Mouse (Mus musculus) left cerebral cortex, adult 6 months (tissue): Measurements from ENCODE around the gene 1700102P08Rik. TPM values are rescaled to one million over a fixed set of nuclear protein-coding genes. Genes with fewer than 3 reads are reported as not detected.

Source experiments
- long read RNA-seq, 2 experiments: library from polyadenylated mRNA; unstranded; transcript quantifications; one replicate each; pipeline ENCODE4 v2.0.0; 2019 to 2020
- polyA plus RNA-seq: library from polyadenylated mRNA; unstranded; fragments of <200 nt; fragmentation: Nextera tagmentation; gene quantifications from 2 replicates; pipeline ENCODE4 v1.2.3, GENCODE M21; 2021

The 1700102P08Rik gene
- polyA plus RNA-seq = 0.23 and 0.31 TPM in 2 replicates
- long read RNA-seq, experiment 1, partial matches to known transcripts = 0 of 1 reads
- long read RNA-seq, experiment 1, other reads (novel, unspliced or antisense) = 1 of 1 reads
- long read RNA-seq, experiment 2, partial matches to known transcripts = 1 of 1 reads
- long read RNA-seq, experiment 2, other reads (novel, unspliced or antisense) = 0 of 1 reads

DNA sequence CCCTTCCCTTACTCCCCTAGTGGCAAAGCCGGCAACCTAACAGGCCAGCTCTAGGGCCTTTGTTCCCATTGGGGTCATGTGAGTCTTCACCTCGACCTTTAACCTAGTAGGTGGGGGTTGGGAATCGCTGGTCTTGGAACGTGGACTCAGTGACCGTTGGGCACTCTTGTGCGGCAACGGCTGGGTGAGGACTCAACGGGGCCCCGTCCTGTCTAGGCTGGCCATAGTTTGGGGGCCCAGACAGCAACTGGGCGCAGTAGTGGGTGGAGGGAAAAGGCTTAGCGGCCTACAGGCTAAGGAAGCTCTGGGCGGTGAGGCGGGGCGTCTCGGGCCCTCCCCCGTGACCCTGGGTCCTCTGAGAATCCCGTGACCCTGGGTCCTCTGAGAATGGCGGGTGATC, at the start of gene 1700102P08Rik:
Gene 1700102P08Rik (plus strand): TSS at position 130 of the 400 bp plus-strand sequence.

DNA sequence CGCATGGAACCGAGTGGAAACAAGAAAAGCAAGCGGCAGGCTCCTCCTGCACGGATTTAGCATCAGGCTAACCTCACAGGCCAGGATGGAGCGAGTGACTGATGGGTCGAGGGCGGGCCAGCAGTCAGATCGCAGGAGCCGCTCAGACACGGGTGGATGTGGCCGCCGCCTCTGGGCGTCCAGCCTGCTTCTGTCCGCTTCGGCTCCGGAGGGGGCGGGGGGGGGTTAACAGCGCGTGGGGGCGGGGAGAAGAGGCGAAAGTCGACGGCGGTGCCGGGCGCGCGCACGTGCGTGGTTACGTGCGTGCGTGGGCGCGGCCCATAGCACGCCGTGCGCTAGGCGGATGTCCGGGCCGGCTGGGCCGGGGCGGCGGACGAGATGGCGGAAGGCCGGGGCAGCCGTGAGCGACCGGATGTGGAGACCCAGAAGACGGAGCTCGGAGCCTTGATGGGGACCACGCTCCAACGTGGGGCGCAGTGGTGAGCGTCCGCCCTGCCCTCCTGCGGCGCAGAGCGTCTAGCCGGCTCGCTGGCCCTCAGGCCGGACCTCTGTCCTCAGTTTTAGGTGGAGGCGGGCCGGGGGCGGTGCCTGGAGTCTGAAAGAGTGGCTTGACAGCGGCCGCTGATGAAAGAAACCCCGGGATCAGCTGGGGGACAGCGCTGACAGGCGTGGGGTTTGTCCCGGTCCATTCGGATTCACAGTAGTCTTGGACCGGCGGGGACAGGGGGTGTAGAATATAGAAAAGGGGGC, 44.9 kb upstream of the 1700102P08Rik start, which contains the start of gene Usp4:
Gene Usp4 (plus strand): TSS at position 314 of the 750 bp plus-strand sequence.

DNA sequence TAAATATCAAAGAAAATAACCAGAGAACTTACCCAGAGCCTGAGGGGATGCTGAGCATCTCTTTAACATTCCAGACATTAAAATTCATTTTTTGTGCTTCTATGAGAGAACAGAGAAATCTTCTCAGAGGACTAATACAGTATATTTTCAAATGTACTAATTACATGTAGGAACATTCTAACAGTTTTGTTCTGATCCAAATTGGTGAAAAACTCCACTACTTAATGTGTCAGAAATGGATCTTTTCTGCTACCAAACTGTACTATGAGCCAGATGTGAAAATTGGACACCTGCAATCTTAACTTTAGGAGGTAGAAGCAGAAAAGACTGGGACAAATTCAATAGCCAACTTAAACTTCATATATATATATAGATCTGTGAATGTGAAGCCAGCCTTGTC, 35.8 kb downstream of the 1700102P08Rik start, which contains the start of gene Ccdc36:
Gene Ccdc36 (minus strand): TSS at position 101 of the 400 bp plus-strand sequence.

GRCm38 (mm10) chr9:108436182-108436581, 43.6 kb downstream of the 1700102P08Rik start, which contains the start of gene BC048562:
TSS of gene BC048562 (plus strand) at chr9:108436482.

Other genes with a start within 250 kb of the 1700102P08Rik start
- gene Bsn, start 202.4 kb upstream of the 1700102P08Rik start, polyA plus RNA-seq = 19.1 and 28.0 TPM in 2 replicates
- gene Dag1, start 128.8 kb upstream of the 1700102P08Rik start, polyA plus RNA-seq = 29.7 and 39.5 TPM in 2 replicates
- gene Nicn1, start 102.4 kb upstream of the 1700102P08Rik start, polyA plus RNA-seq = 108 and 150 TPM in 2 replicates
- gene Amt, start 96.0 kb upstream of the 1700102P08Rik start, polyA plus RNA-seq = 40.1 and 51.1 TPM in 2 replicates
- gene Rhoa, start 86.7 kb upstream of the 1700102P08Rik start, polyA plus RNA-seq = 152 and 166 TPM in 2 replicates
- 48.4 and 51.8 TPM in 2 replicates for gene Tcta, start 86.6 kb upstream of the 1700102P08Rik start, polyA plus RNA-seq
- gene Gpx1, start 53.9 kb upstream of the 1700102P08Rik start, polyA plus RNA-seq = 175 and 176 TPM in 2 replicates
- gene Usp4, start 45.0 kb upstream of the 1700102P08Rik start, polyA plus RNA-seq = 37.5 and 44.5 TPM in 2 replicates
- gene Ccdc36, start 35.7 kb downstream of the 1700102P08Rik start, polyA plus RNA-seq = 0.20 TPM in 2 replicates
- gene BC048562, start 43.7 kb downstream of the 1700102P08Rik start, polyA plus RNA-seq = not detected in 2 replicates
- gene Ccdc71, start 67.7 kb downstream of the 1700102P08Rik start, polyA plus RNA-seq = 20.5 and 20.9 TPM in 2 replicates
- gene Klhdc8b, start 68.8 kb downstream of the 1700102P08Rik start, polyA plus RNA-seq = 17.6 and 22.8 TPM in 2 replicates
- gene Lamb2, start 86.9 kb downstream of the 1700102P08Rik start, polyA plus RNA-seq = 3.7 and 4.3 TPM in 2 replicates
- gene Usp19, start 97.8 kb downstream of the 1700102P08Rik start, polyA plus RNA-seq = 12.0 and 22.8 TPM in 2 replicates
- gene Qars, start 114.9 kb downstream of the 1700102P08Rik start, polyA plus RNA-seq = 48.3 and 58.7 TPM in 2 replicates
- gene Qrich1, start 124.0 kb downstream of the 1700102P08Rik start, polyA plus RNA-seq = 60.6 and 69.0 TPM in 2 replicates
- gene Impdh2, start 167.5 kb downstream of the 1700102P08Rik start, polyA plus RNA-seq = 54.1 and 56.5 TPM in 2 replicates
- 130 and 156 TPM in 2 replicates for gene Ndufaf3, start 174.6 kb downstream of the 1700102P08Rik start, polyA plus RNA-seq
- gene Dalrd3, start 177.1 kb downstream of the 1700102P08Rik start, polyA plus RNA-seq = 79.3 and 89.5 TPM in 2 replicates
- gene Wdr6, start 185.9 kb downstream of the 1700102P08Rik start, polyA plus RNA-seq = 34.9 and 43.3 TPM in 2 replicates
- gene P4htm, start 204.9 kb downstream of the 1700102P08Rik start, polyA plus RNA-seq = 125 and 139 TPM in 2 replicates